Mouse (Mus musculus) T-helper 1 cell (primary cell): ENCODE measurements at regions not wholly inside any gene's neighbourhood (a gene's known extent, or its start where the extent isn't known, plus 50 kb on each side); places are given as distances from the start of the nearest gene placed in this dataset.

Source experiments
- in situ Hi-C: fragments of 300-600 bp; cut with MboI, MseI; formaldehyde crosslinking; loops from one replicate; pipeline ENCODE4 v1.15.1; 2025; ENCODE audit warnings: high pct_unique_total_duplicates

DNA sequence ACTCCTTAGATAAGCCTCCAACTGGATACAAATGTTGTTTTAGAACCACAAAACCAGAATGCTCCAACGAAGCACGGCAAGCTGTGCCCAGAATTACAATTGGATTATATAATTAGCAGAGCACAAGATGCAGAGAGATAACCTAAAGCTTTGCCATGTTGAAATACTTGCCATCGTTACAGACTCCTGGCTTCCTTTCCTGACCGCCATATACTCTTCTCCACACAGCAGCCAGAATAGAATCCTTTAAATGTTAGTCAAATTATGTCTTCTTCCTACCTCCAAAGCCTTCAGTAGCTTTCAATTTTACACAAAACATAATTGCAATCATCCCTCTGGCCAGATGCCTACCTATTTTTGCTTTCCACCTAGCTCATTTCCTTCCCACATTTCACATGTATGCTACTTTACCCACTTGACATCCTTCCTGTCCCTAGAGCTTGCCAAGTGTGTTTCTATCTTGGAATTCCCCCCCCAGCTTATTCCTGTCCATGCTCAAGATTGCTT, 52.8 kb upstream of the G2e3 start:
- in situ Hi-C loops, result no loop called here

DNA sequence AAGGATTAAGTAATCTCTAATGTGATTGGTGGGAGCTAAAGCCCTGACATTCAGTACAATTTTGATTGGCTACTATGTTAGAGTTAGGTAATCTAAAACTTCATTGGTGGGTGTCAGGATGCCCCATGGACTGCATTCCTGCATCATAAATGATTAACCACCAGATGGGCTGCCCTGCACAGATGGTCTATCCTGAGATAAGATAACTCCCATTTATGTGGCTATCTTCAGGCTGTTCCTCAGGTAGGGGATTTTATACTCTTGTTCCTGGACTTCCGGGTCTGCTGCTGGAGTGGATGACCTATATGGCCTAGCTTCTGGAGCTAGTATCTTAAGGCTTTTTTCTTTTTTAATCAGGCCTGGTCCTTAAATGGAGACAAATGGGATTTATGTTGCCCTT, 69.5 kb upstream of the G2e3 start:
- in situ Hi-C loops, result no loop called here

DNA sequence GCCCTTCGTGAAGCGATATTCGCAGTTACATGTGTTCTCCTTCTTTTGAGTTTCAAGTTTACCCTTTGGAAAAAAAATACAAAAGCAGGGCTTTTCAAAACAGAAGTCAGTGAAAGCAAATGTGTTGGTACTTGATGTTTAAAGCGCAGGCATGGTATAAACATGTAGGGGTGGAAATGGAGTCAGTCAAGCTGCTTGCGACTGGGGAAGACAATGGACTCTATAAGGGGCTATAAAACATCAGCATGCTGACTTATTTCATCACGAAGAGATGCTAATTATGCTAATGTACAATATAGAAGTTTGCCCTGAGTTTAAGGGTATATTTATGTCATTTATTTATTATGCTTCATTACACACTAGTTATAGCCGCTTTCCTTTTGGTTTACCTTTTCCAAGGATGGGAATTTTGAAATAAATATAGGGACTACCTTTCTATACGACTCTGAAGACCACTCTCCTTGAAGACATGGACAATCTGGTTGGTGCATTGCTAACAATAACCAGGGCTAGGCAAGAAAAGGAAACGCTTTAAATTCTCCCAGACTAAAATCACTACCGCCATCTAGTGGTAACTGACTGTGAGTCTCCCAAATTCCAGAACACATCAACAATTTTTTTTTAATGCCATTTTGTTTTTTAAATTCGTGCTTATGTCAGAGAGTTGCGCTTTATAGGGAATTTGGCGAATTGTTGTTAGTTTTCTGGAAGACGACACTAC, 71.9 kb upstream of the G2e3 start:
- in situ Hi-C loops, result no loop called here

DNA sequence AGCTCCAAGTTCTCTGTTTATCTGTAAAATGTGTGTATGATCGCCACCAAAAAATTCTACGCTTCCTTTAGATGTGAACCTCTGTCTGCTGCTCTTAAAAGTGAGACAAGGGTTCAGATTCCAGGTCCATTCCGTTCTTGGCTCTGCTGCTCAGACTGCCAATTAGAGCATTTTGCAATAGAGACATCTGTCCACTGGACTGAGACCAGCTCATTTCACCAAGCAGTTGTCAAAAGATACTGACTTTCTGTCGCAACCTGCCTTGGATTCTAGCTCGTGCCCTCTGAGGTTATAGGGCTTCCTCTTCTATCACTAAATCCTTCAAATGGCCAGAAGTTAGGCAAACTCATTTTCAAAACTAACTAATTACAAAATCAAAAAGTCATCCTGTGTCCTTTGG, 74.4 kb upstream of the G2e3 start:
- in situ Hi-C loops, result loop anchor here (25.0 kb wide), 1 partner anchor 1911 kb away; no protein-coding TSS in a partner anchor

DNA sequence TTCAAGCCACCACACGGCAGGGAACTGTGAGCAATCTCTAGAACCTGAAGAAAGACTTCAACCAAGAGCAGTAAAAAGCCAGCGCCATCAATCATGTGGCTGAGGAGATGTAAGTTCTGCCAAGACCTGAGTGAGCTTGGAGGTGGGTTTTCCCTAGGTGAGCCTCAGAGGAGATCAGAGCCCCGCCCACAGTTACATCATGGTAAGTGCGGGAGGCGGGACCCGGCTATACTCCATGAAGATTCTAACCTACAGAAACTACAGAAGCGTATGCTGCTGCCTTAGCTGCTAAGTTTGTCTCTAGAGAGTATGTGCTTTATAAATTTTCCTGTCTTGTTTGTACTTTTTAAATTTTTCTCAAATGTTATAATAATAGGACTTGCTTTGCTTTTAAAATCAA, 105.0 kb upstream of the G2e3 start:
- in situ Hi-C loops, result no loop called here

DNA sequence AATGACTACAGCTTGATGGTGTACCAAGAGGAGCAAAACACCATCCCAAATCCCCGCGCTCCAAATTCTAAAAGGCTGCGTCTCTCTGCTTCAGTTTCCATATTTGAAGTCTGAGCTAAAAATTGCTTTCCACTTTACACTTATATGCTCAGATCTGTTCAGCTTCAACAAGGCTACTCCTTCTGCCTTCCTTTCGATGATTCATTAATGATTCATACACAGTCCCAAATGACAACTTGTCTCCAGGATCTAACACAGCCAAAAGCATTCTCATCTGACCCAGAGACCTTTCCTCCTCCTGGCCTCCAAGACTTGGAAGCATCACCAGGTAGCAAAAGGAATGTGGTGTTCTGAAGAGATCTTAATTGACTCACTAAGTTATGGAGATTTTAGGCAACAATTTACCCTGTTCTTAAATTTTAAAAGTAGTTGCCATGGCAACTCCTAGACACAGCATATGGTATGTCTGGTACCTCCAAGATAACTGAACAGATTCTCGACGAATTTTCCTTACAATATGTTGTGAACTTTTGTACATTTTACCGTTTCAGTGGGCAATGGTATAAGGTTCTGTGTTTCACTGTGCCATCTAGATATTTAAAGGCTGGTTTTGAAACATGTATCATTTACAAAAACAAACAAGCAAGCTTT, 106.6 kb upstream of the G2e3 start:
- in situ Hi-C loops, result no loop called here

DNA sequence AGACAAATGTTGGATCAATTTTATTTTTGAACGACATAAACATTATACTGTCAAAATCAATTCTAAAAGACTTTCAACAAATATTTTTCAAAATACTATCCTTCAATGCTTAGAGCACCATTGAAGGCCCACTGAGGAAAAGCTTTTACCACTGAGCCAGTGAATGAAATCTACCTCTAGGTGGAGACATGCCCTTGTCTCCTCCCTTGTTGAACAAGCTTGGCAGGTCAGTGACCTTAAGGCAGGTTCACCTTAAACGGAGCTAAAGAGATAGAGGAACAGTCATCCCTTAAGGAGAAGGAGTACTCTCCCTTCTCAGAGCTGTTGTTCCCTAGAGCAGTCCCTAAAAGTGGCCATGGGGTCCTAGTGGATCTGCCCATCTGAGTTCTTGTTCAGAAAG, 136.2 kb upstream of the G2e3 start:
- in situ Hi-C loops, result no loop called here

DNA sequence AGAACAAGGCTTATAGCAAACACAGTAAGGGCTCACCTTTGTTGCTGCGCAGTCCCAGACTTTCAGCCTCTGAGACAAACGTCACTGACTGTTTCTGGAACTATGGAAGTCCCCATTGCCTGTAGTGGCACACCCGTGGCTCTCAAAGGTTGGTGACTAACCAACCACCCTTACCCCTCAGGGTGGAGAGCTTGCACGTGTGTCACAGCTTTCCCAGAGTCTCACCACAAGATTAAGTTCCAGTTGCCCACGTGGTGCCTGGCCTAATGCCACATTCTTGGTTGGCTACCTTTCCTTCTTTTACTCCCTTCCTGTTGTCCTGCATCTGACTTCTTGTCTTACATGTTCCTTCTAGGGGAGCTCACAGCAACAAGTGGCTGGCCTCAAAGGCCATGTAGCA, 151.6 kb upstream of the G2e3 start:
- in situ Hi-C loops, result no loop called here

DNA sequence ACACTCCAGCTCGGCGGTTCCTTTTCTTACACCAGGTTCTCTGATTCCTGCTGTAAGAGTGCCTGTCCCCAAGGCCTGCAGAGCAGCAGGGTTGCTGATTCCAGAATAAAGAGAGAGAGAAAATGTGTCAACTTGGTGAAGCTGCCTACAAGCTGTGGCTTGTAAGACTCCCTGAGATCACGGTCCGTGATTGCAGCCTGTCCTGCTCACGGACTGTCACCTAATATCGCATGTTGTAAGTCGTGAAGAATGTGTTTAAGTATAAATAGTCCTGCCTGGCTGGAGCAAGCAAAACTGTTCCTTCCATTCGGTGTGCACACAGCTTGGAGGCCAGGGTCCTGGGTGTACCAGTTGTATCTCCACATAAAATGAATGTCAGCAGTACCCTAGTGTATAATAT, 152.7 kb upstream of the G2e3 start:
- in situ Hi-C loops, result no loop called here

DNA sequence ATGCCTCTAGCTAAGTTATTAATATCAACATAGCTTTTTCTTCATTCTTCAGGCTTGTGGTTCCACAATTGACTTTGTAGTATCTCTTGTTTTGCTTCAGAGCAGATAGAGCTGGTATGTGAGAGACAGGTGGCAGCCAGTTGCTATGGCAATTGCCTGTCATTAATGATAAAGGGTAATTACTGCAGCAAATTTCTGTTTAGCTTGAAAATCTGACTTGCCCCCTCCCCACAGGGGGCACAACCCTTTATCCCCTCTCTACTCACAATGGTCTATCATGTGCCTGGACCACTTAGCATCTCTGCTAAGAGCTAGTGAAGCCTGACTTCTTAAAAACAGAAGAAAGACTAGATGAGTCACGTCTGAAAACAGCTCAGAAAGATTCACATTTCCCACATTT, 157.1 kb upstream of the G2e3 start:
- in situ Hi-C loops, result no loop called here

DNA sequence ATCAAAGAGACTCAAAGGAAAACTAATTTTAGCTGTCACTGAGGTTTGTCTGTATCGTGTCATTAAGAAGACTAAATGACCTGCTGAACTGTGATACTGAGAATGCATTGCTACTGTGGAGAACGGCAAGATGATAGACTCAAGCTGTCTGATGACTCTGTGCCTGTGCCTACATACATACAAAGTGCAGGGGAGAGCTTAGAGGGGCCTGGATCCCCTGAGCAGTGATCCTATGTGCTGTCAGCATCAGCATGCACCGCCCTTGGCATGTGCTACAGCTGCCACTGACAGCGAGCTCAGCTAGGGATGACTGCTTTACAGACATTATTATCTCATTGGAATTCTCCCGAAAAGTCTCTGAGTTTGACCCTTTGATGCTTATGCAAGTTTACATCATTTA, 157.7 kb upstream of the G2e3 start:
- in situ Hi-C loops, result no loop called here

DNA sequence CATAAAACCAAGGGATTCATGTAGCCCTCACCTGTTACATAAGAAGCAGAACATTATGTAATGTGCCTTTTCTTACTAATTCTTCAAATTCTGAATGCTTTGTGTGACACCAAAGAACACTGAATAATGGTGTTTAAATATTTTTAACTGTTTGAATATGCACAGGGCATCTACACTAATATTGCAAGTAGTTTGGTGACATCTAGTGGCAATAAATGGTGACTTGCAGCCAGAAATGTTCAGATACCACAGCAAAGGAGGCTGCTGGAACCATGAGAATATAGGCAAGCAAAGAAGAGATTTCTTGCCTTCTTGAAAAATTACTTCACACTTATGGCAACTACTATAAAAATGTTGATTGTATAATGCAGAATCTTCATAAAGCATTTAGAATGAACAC, 159.6 kb upstream of the G2e3 start:
- in situ Hi-C loops, result no loop called here

DNA sequence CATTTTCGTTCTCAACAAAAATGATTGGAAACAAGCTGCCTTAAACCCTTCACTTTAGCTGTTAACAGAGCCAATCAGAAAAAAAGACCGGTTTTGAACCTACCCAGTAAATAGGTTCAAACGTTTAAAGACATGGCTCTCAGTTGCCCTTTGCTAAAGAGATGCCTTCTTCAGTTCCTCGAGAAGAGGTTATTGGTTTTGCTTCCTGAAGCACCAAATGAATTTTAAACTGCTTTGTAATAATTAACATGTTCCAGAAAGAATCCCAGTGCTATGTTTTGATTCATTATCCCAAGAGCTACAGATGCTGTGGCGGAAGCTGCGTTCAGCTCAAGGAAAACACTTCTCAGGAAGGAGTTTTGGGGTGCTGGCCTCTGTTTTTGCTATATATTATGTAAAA, 160.1 kb upstream of the G2e3 start:
- in situ Hi-C loops, result no loop called here

DNA sequence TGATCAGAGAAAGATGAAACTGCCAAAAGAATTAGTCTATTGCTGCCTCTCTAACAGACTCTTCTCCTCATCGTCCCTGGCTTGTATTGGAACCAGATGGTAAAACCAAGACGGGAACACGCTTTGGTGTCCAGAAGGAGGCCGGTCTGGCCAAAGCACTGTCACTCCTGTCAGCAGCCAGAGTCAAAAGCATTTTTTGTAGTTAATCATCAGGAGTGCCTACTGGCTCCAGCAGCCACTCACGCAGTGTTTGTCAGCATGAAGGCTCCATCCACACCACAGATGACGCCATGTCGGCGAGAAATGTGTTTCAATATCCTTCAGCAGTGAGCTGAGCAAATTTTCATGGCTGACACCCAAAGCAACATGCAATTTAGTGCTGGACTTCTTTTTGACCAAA, 162.1 kb upstream of the G2e3 start:
- in situ Hi-C loops, result no loop called here

DNA sequence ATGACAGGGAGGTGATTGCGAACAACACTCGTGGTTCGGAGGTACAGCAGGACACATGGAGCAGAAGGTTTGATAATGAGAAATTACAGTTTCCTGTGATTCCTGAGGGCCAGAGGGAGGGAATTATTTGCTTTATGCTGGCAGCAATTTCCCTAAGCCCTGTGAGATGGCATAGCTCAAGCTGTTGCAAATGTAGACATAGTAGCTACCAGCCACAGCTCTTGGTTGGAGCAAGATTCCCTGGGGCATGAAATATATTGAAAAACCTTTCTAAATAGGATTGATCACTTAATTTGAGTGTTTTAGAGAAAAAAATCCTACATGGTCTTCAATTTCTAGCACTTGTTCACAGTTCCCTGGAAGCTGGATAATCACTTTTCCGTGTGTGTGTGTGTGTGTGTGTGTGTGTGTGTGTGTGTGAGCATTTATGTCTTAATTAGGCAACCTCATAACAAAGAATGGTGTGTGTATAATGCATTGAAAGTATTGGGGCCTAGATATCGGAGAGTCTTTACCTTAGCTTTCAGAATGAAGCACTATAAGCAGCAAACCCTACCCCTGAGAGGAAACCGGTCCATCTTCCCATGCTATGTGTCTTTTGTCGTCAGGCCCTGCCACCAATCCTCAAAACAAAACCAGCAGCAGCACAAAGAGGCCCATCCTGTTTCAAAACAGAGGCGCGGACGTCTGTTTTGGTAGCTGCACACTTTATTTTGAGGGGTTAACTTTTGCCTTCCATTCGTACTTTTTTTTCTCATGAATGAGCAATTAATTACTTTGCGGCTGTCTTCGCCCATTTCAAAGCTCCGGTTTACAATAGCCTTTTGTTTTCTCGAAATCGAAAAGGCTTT, 172.7 kb upstream of the G2e3 start:
- in situ Hi-C loops, result no loop called here

DNA sequence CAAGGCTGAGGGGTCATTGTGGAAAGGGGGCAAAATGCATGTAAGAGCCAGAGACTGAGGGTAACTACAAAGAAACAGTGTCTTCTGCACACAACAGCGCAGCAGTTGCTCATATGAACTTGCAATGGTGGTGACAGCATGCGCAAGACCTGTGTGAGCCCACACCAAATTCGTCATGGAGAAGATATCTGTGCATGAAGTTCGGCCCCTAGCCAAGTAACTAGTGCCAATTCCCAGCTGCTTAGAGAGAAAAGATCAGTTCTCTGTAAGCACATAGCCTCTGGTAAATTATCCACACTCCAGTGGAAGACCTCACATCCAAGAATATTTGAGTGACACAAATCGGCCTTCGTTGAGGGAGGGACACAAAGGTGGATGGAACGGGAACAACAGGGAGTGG, 182.7 kb upstream of the G2e3 start:
- in situ Hi-C loops, result no loop called here

DNA sequence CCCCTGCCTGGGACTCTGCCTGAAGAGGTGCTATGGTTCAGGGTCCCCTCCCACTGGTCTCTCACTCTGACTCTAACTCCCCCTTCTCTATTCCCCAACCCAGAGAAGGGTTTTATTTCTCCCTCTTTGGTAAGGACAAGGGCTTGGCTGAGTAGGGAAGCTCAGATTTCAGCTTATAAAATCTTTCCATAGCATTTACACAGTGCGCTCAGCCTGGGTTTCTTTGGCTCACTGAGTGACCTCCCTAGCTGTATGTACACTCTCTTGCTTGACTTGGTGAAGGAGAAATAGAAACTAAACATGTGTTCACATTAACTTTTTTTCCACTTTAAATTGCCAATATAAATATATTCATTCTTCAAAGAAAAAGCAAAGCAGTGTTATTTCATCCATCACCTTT, 186.9 kb upstream of the G2e3 start:
- in situ Hi-C loops, result no loop called here

DNA sequence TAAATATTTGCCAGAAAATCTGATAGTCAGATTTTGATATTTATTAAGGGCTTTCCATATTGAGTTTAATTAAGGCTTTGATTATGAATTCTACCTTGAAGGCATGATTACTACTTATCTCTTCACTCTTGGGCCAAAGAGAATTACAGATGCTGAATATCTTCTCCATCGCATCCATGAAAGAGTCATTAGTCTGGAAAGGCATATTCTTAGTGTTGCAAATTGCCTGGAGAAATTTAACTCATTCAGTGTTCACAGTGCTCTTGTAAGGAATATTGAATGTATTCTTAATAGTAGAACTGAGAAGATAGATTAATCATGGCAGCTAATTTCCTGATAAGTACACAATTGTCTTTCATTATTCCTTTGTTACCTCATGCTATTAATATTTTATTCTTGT, 187.7 kb upstream of the G2e3 start:
- in situ Hi-C loops, result no loop called here

DNA sequence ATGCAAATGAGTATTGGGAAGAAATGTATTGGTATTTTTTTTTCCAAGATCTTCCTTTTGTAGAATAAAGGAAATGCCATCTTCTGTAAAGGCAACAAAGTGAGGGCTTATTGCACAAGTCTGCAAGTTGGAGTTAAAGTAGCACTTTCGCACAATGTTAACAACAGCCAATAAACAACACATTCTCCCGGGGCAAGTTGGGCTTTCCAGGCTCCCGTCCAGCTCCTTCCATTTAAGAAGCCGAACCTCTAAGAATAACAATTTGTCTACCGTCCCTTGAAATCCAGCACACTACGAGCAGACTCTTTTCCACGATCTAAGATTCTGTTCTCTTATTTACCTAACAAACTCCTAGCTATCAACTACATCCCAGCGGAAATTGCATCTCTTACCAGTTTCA, 199.9 kb upstream of the G2e3 start:
- in situ Hi-C loops, result no loop called here

DNA sequence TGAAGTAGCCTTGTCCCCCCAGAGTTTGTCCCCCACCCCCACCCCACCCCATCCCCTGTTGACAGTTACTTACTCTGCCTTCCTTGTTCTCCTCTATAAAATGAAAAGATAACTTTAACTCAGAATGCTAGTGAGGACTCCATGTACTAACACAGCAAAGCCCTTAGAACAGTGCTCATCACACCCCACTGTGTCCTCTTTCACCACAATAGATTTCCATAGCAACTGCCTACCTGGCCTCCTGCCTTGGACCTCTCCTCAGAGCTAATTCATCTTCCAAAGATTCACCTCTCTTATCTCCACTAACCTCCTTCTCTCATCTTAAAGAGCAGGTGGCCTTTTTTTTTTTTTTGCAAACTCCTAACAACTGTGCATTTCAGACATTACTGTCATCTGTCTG, 204.0 kb upstream of the G2e3 start:
- in situ Hi-C loops, result no loop called here

DNA sequence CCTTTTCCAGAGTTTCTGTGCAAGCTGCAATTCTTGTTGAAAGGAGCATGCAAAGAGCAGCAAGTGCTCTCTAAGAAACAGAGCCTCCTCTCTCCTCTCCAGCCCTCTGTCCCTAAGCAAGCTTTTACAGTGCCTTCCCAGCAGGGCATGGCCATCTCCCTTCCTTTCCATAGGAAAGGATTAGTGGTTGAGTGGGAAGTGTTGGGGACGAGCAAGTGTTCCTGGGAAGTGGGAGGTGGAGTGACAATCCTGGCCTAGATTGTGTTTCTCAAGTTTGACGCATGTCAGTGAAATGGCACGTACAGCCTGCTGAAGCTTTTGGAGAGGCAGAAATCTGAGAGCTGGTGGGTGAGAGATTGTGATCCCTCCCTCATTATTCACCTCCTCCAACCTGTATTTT, 204.7 kb upstream of the G2e3 start:
- in situ Hi-C loops, result no loop called here

DNA sequence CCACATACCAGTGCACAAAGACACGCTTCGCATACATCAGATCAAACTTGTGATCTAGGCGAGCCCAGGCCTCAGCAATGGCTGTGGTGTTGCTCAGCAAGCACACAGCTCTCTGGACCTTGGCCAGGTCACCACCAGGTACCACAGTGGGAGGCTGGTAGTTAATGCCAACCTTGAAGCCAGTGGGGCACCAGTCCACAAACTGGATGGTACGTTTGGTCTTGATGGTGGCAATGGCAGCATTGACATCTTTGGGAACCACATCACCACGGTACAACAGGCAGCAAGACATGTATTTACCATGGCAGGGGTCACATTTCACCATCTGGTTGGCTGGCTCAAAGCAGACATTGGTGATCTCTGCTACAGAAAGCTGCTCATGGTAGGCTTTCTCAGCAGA, 214.2 kb upstream of the G2e3 start:
- in situ Hi-C loops, result loop anchor here (10.0 kb wide), 1 partner anchor 1249 kb away; no protein-coding TSS in a partner anchor

DNA sequence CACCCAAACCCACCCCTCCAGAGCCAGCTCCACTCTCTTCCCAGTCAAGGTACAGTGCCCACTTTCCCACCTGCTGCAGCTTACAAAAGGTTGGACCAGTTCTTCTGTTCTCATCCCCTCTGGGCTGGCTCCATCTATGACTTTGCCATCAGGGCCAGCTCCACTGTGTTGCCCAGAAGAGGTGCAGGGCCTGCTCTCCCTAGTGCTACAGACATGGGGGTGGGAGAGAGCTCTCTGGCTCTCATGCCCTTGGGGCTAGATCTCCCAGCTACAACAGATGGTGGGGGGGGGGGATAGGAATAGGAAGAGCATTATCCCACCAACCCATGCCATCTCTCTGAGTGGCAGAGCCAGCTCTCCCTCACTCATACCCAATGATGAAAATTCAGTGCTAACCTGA, 219.6 kb upstream of the G2e3 start:
- in situ Hi-C loops, result no loop called here
